ENCODE assay signal across 1 mouse cellular context in genomic region chr7:127768997-127769593, GRCm38 (mm10).
TF ChIP-seq lines count a peak whose summit lies in the region.

No protein-coding gene starts in this region.

TF ChIP-seq in myocyte, 11 proteins besides CTCF, POLR2A, EP300 and RAD21 (continued from another document):
- TF ChIP-seq REST (IDR thresholded peaks at IDR 0.05; ENCODE audit: insufficient read depth, insufficient read length) (no peak), CEBPB (IDR thresholded peaks at IDR 0.05; ENCODE audit: insufficient read depth, poor library complexity, severe bottlenecking) (no peak), USF1 (IDR thresholded peaks at IDR 0.05; ENCODE audit: low read depth) (no peak), TCF3 (IDR thresholded peaks at IDR 0.05; ENCODE audit: insufficient read length, low read depth) (no peak), POLR2AphosphoS2 (IDR thresholded peaks at IDR 0.05; ENCODE audit: insufficient read length, low read depth) (no peak), TCF12 (IDR thresholded peaks at IDR 0.05; ENCODE audit: insufficient read depth, poor library complexity, severe bottlenecking) (no peak), SRF (IDR thresholded peaks at IDR 0.05; ENCODE audit: control insufficient read depth, insufficient read length, low read depth) (no peak)
